Mouse (Mus musculus) testis, adult 10 weeks (tissue): ENCODE results near the gene S100a16. TPM values are rescaled to one million over a fixed set of nuclear protein-coding genes. Genes with fewer than 3 reads are reported as not detected.

Experiments used
- polyA plus RNA-seq: library from polyadenylated mRNA; stranded (reverse); fragments of 350-450 nt; fragmentation: Illumina TruSeq; extraction: RNeasy Lipid Tissue Mini Kit (QIAGEN cat#74804); gene quantifications from one replicate; pipeline ENCODE4 v1.2.3, GENCODE M21; 2014; ENCODE audit warnings: low read depth, low replicate concordance

The S100a16 gene
- 1.8 TPM for polyA plus RNA-seq

GRCm38 (mm10) chr3:90537141-90537904, at the start of gene S100a16:
Gene S100a16 (plus strand): TSS chr3:90537254.

GRCm38 (mm10) chr3:90490696-90491256, 46.3 kb upstream of the S100a16 start, which contains the start of gene Snapin:
Gene Snapin (minus strand): TSS chr3:90491033.

GRCm38 (mm10) chr3:90508950-90509746, 27.9 kb upstream of the S100a16 start, which contains the start of gene Chtop:
Gene Chtop (minus strand): TSS chr3:90509498.

GRCm38 (mm10) chr3:90513796-90514590, 23.1 kb upstream of the S100a16 start, which contains the start of the genes S100a1 and S100a13:
Gene S100a1 (minus strand): TSS chr3:90514392.
Gene S100a13 (plus strand): TSS chr3:90514435.

GRCm38 (mm10) chr3:90526580-90526979, 10.5 kb upstream of the S100a16 start, which contains the start of gene S100a14:
Gene S100a14 (plus strand): TSS chr3:90526856.

GRCm38 (mm10) chr3:90560008-90560628, 23.1 kb downstream of the S100a16 start, which contains the start of gene S100a3:
Gene S100a3 (plus strand): TSS chr3:90560578.

GRCm38 (mm10) chr3:90589947-90590346, 52.9 kb downstream of the S100a16 start, which contains the start of gene S100a2:
Gene S100a2 (plus strand): TSS chr3:90590247.

Other genes starting within 250 kb of the S100a16 start
- 28.5 TPM for gene Gatad2b, start 244.1 kb upstream of the S100a16 start, polyA plus RNA-seq
- gene Slc27a3, start 147.3 kb upstream of the S100a16 start, polyA plus RNA-seq, result 0.64 TPM
- gene Ints3, start 103.6 kb upstream of the S100a16 start, polyA plus RNA-seq, result 8.5 TPM
- 19.9 TPM for gene Npr1, start 71.4 kb upstream of the S100a16 start, polyA plus RNA-seq
- 75.8 TPM for gene Ilf2, start 61.1 kb upstream of the S100a16 start, polyA plus RNA-seq
- 89.2 TPM for gene Snapin, start 46.2 kb upstream of the S100a16 start, polyA plus RNA-seq
- gene Chtop, start 27.8 kb upstream of the S100a16 start, polyA plus RNA-seq, result 111 TPM
- gene S100a1, start 22.9 kb upstream of the S100a16 start, polyA plus RNA-seq, result 7.7 TPM
- 1.6 TPM for gene S100a13, start 22.8 kb upstream of the S100a16 start, polyA plus RNA-seq
- not detected for gene S100a14, start 10.4 kb upstream of the S100a16 start, polyA plus RNA-seq
- not detected for gene S100a3, start 23.3 kb downstream of the S100a16 start, polyA plus RNA-seq
- gene S100a2, start 53.0 kb downstream of the S100a16 start, polyA plus RNA-seq, result not detected
- gene Gm42674, start 64.7 kb downstream of the S100a16 start, polyA plus RNA-seq, result not detected
- 1.0 TPM for gene S100a4, start 66.5 kb downstream of the S100a16 start, polyA plus RNA-seq
- gene S100a5, start 71.3 kb downstream of the S100a16 start, polyA plus RNA-seq, result not detected
- 5.0 TPM for gene S100a6, start 75.6 kb downstream of the S100a16 start, polyA plus RNA-seq
- gene S100a7a, start 116.8 kb downstream of the S100a16 start, polyA plus RNA-seq, result not detected
- not detected for gene S100a8, start 131.7 kb downstream of the S100a16 start, polyA plus RNA-seq
- not detected for gene S100a9, start 158.5 kb downstream of the S100a16 start, polyA plus RNA-seq
- 1.5 TPM for gene Pglyrp4, start 189.7 kb downstream of the S100a16 start, polyA plus RNA-seq
- 1.4 TPM for gene Gm5849, start 240.6 kb downstream of the S100a16 start, polyA plus RNA-seq